Mouse (Mus musculus) duodenum, adult 2 months (tissue): Measurements from ENCODE around the gene H2-M2. TPM values are rescaled to one million over a fixed set of nuclear protein-coding genes. Genes with fewer than 3 reads are reported as not detected.

ENCODE experiments used
- polyA plus RNA-seq: library from polyadenylated mRNA; depleted of rRNA; stranded (reverse); fragments of >200 nt; gene quantifications from 2 replicates; pipeline ENCODE4 v1.2.3, GENCODE M21; 2012; ENCODE audit warnings: low replicate concordance; rRNA removed

The H2-M2 gene
- polyA plus RNA-seq: 0.08 TPM in 1 of 2 replicates, not detected in the other

DNA sequence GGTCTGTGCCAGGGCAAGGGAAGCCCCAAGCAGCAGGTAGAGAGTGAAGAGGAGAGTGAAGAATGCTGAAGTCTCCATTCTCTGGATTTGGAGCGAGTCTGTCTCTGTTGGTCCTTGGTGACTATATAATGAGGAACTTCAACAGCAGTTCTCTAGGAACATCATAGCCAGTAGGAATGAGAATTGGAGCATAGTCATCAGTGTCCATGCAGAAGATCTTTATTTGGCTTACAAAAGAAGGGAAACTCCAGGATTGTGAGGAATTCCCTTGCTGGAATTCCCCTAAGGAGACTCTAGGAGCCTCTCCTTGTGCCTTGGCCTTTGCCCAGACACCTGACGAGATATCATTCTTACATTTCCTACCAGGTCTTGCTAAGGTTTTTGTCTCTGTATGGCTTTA is at the start of gene H2-M2:
TSS of gene H2-M2 (minus strand) at position 101 of the 400 bp plus-strand sequence.

DNA sequence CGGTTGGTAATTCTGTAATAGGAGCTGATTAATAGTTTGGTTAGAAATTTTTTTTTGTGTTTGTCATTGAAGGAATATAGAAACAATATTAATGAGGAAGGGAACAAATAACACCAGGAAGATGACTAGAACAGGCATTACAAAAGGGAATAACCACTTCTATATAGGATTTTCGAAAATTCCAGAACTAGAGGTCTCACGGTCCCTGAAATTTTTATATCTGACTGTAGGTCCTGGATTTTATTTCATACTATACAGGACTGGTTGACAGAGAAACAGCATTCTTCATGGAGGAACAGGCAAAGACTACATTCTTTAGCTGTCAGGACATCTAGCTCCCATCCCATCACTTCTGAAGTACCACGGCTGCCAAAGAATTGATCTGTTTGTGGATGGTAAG is 24.4 kb upstream of the H2-M2 start, which contains the start of gene Olfr111:
TSS of gene Olfr111 (plus strand) at position 301 of the 400 bp plus-strand sequence.

DNA sequence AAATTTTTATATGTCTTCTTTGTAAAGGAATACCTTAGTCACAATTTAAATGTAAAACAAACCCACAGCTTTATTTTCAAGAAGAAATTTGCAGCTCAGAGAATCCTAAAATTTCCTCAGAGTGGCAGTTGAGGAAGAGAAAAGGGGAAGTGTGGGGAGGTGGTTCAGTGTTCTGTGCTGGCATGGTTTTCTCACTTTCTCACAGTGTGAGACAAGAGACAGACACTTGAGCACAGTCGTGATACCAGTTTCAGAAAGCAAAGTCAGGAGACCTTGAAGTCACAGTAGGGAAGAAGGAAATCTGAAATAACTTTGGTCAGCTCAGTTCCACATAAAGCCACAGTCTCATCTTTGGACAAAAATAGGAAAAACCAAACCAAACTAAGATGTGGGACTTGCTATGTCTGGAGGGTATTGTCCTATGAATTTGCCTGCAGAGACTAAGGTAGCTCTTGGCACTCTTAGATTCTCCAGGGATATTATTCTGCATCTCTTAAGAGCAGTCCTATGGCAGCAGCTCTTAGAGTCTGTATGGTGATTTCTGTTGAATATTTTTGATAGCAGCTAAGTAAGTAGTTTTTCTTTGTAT is 8.7 kb upstream of the H2-M2 start, which contains the start of gene Olfr110:
TSS of gene Olfr110 (plus strand) at position 539 of the 589 bp plus-strand sequence.

DNA sequence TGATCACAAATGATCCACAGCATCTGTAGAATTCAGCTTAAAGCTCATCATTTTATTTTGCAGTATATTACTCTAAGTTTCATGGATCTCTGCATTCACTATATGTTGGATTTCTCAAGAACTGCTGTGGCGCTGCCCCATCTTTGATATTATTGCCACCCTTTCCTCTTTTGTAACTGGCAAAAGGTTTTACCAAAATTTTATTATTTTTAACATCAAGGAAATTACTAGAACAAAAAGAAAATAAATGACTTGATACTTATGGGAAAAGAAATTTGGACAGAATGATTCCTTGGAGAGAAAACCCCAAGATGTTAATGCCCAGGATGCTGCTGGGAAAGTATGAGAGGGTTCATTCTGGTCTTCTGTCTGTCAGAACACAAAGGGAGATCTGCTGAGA is 24.7 kb downstream of the H2-M2 start, which contains the start of gene Olfr109:
TSS of gene Olfr109 (plus strand) at position 301 of the 400 bp plus-strand sequence.

DNA sequence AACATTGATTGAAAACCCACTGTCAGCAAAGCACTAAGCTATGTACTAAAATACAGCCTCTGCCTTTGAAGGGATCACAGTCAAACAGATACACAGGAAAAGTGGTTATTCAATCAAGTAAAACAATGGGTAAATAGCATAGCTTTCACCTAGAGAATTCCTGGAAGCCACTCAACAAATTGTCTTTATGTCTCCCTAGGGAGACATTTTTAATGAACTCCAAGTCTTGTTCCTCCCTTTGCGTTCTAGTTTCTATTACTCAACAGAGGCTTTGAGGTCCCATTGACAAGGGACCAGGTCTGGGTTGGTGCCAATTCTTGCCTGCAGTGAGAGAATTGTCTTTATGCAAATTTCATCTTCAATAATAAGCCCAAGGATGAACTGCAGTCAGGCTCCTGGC is 38.2 kb downstream of the H2-M2 start, which contains the start of gene Olfr108:
TSS of gene Olfr108 (plus strand) at position 301 of the 400 bp plus-strand sequence.

Other genes starting within 250 kb of the H2-M2 start
- gene Olfr97, start 246.2 kb downstream of the H2-M2 start, polyA plus RNA-seq: not detected in 2 replicates
- not detected in 2 replicates for gene Olfr98, start 219.8 kb downstream of the H2-M2 start, polyA plus RNA-seq
- gene H2-M3, start 213.3 kb downstream of the H2-M2 start, polyA plus RNA-seq: 2.7 and 3.5 TPM in 2 replicates
- not detected in 2 replicates for gene Olfr99, start 200.1 kb downstream of the H2-M2 start, polyA plus RNA-seq
- gene Olfr101, start 179.2 kb downstream of the H2-M2 start, polyA plus RNA-seq: not detected in 2 replicates
- not detected in 2 replicates for gene Olfr102, start 166.5 kb downstream of the H2-M2 start, polyA plus RNA-seq
- not detected in 2 replicates for gene Olfr103, start 143.9 kb downstream of the H2-M2 start, polyA plus RNA-seq
- gene Olfr104-ps, start 124.0 kb downstream of the H2-M2 start, polyA plus RNA-seq: not detected in 2 replicates
- gene Olfr105-ps, start 104.5 kb downstream of the H2-M2 start, polyA plus RNA-seq: not detected in 2 replicates
- not detected in 2 replicates for gene Olfr106-ps, start 93.2 kb downstream of the H2-M2 start, polyA plus RNA-seq
- gene Olfr107, start 84.3 kb downstream of the H2-M2 start, polyA plus RNA-seq: not detected in 2 replicates
- gene Olfr108, start 38.1 kb downstream of the H2-M2 start, polyA plus RNA-seq: not detected in 2 replicates
- not detected in 2 replicates for gene Olfr109, start 24.6 kb downstream of the H2-M2 start, polyA plus RNA-seq
- not detected in 2 replicates for gene Olfr110, start 8.9 kb upstream of the H2-M2 start, polyA plus RNA-seq
- not detected in 2 replicates for gene Olfr111, start 24.5 kb upstream of the H2-M2 start, polyA plus RNA-seq
- gene Olfr112, start 85.9 kb upstream of the H2-M2 start, polyA plus RNA-seq: not detected in 2 replicates
- gene Olfr113, start 94.1 kb upstream of the H2-M2 start, polyA plus RNA-seq: not detected in 2 replicates
- not detected in 2 replicates for gene Olfr114, start 109.2 kb upstream of the H2-M2 start, polyA plus RNA-seq
- not detected in 2 replicates for gene Olfr115, start 143.6 kb upstream of the H2-M2 start, polyA plus RNA-seq
- gene Olfr116, start 143.6 kb upstream of the H2-M2 start, polyA plus RNA-seq: not detected in 2 replicates
- not detected in 2 replicates for gene Olfr117, start 180.2 kb upstream of the H2-M2 start, polyA plus RNA-seq
- gene Olfr118, start 183.4 kb upstream of the H2-M2 start, polyA plus RNA-seq: not detected in 2 replicates
- gene Olfr119, start 213.0 kb upstream of the H2-M2 start, polyA plus RNA-seq: not detected in 2 replicates
- not detected in 2 replicates for gene Olfr120, start 238.3 kb upstream of the H2-M2 start, polyA plus RNA-seq